Mouse (Mus musculus) kidney, postnatal 0 days (tissue): Measurements from ENCODE around the gene Dph6. TPM values are rescaled to one million over a fixed set of nuclear protein-coding genes. Genes with fewer than 3 reads are reported as not detected.
A peak's percentile ranks its signal among the peaks of the same experiment; 100 is the strongest.

Source experiments
- ATAC-seq: fragments of 200-750 bp; cut with Nextera tagmentation; replicated peaks from 2 replicates; pipeline ENCODE4 v1.8.0; 2017; ENCODE audit warnings: low read depth, moderate number of reproducible peaks, moderate TSS enrichment, moderate library complexity; ENCODE audit not compliant: low FRiP score
- DNase-seq: peaks from one replicate; pipeline ENCODE4 v3.0.0-alpha.2; 2016; ENCODE audit warnings: low spot score
- H3K27ac ChIP-seq: fragments of 300-500 bp; sonication (generic); 2 replicates; pipeline ENCODE4 v1.5.1; 2014; ENCODE audit warnings: mild to moderate bottlenecking
- H3K27me3 ChIP-seq: fragments of 300-500 bp; sonication (generic); 2 replicates; pipeline ENCODE4 v1.6.1; 2014; ENCODE audit warnings: low read length, mixed read lengths; ENCODE audit not compliant: insufficient read depth
- H3K36me3 ChIP-seq: fragments of 300-500 bp; sonication (generic); 2 replicates; pipeline ENCODE4 v1.6.1; 2014; ENCODE audit warnings: low read length, mixed read lengths; ENCODE audit not compliant: insufficient read depth
- H3K4me1 ChIP-seq: fragments of 300-500 bp; sonication (generic); replicated peaks from 2 replicates; pipeline ENCODE4 v1.6.1; 2014; ENCODE audit warnings: antibody characterized with exemption, low read length, mixed read lengths; ENCODE audit not compliant: insufficient read depth
- H3K4me2 ChIP-seq: fragments of 300-500 bp; sonication (generic); 2 replicates; pipeline ENCODE4 v1.6.1; 2014; ENCODE audit warnings: mild to moderate bottlenecking, low read length, moderate library complexity, mixed read lengths
- H3K4me3 ChIP-seq: fragments of 300-500 bp; sonication (generic); replicated peaks from 2 replicates; pipeline ENCODE4 v1.5.1; 2014; ENCODE audit warnings: low read depth, low read length
- H3K9ac ChIP-seq: fragments of 300-500 bp; sonication (generic); 2 replicates; pipeline ENCODE4 v1.6.1; 2014; ENCODE audit warnings: low read depth, low read length
- H3K9me3 ChIP-seq: fragments of 300-500 bp; sonication (generic); replicated peaks from 2 replicates; pipeline ENCODE4 v1.6.1; 2016; ENCODE audit warnings: low read length, inconsistent platforms, mixed read lengths
- CTCF ChIP-seq: IDR thresholded peaks from 2 replicates; pipeline ENCODE4 v1.5.1; 2016; ENCODE audit warnings: antibody characterized with exemption, low read depth, mild to moderate bottlenecking, moderate library complexity
- WGBS: fragments of 180-500 bp; shearing (Covaris S2); extraction: QIAGEN DNeasy Blood & Tissue Kit; methylation state at CpG from one replicate; pipeline ENCODE4 v1.1.7; 2014; 5-methylcytosine and 5-hydroxymethylcytosine counted together
- polyA plus RNA-seq: library from polyadenylated mRNA; unstranded; fragments of >200 nt; fragmentation: Nextera tagmentation; extraction: Ambion mirVana; gene quantifications from 2 replicates; pipeline ENCODE4 v1.2.1, GENCODE M21; 2015

Gene Dph6
- polyA plus RNA-seq, 1 experiment from 2014 or later, result 20.9 TPM

- no peaks in the 10 kb centered on the region for H3K36me3 ChIP-seq
- no peak overlapping the region for H3K4me3 ChIP-seq
- ATAC-seq, result peak; percentile 46; the same call in 1 of the 2 replicates
- no peak overlapping the region for H3K27ac ChIP-seq
- H3K27me3 ChIP-seq, result no peaks in the 10 kb centered on the region
- 35% methylated on average over 2 of the region's 2 CpGs for WGBS
- TF ChIP-seq CTCF, result no peak
- peak; percentile 91 for DNase-seq
- no peak overlapping the region for H3K9ac ChIP-seq
- H3K9me3 ChIP-seq, result no peaks in the 10 kb centered on the region
- no peak overlapping the region for H3K4me2 ChIP-seq
- H3K4me1 ChIP-seq, result no peaks in the 10 kb centered on the region
Observed at GRCm38 (mm10) chr2:114543000-114543622, 111.7 kb downstream of the Dph6 start.

- H3K4me1 ChIP-seq, result no peaks in the 10 kb centered on the region
- no peaks in the 10 kb centered on the region for H3K9me3 ChIP-seq
- 54% methylated on average over 2 of the region's 2 CpGs for WGBS
- no peak overlapping the region for H3K9ac ChIP-seq
- H3K27ac ChIP-seq, result no peak overlapping the region
- no peaks in the 10 kb centered on the region for H3K27me3 ChIP-seq
- no peaks in the 10 kb centered on the region for H3K36me3 ChIP-seq
- no peak overlapping the region for H3K4me3 ChIP-seq
- H3K4me2 ChIP-seq, result no peak overlapping the region
- TF ChIP-seq CTCF, result no peak
- no peak for DNase-seq
- no peak for ATAC-seq
Observed at GRCm38 (mm10) chr2:114542325-114542724, 112.4 kb downstream of the Dph6 start.

GRCm38 (mm10) chr2:114540416-114540815 is 114.3 kb downstream of the Dph6 start:
- Histone ChIP-seq H3K4me3 (no peak overlapping the region), H3K9ac (no peak overlapping the region), H3K4me2 (no peak overlapping the region), H3K27me3 (no peaks in the 10 kb centered on the region), H3K27ac (no peak overlapping the region), H3K9me3 (no peaks in the 10 kb centered on the region), H3K4me1 (no peaks in the 10 kb centered on the region), H3K36me3 (no peaks in the 10 kb centered on the region)
- ATAC-seq (no peak), DNase-seq (no peak)
- no peak for TF ChIP-seq CTCF
- WGBS, result 89% methylated on average over 6 of the region's 6 CpGs

GRCm38 (mm10) chr2:114536032-114536431 is 118.7 kb downstream of the Dph6 start:
- no peak overlapping the region for H3K4me2 ChIP-seq
- DNase-seq (no peak), ATAC-seq (no peak)
- H3K9ac ChIP-seq, result no peak overlapping the region
- no peak overlapping the region for H3K27ac ChIP-seq
- no peaks in the 10 kb centered on the region for H3K4me1 ChIP-seq
- WGBS, result 41% methylated on average over 1 of the region's 1 CpGs
- H3K36me3 ChIP-seq, result no peaks in the 10 kb centered on the region
- H3K9me3 ChIP-seq, result no peaks in the 10 kb centered on the region
- no peaks in the 10 kb centered on the region for H3K27me3 ChIP-seq
- H3K4me3 ChIP-seq, result no peak overlapping the region
- no peak for TF ChIP-seq CTCF

GRCm38 (mm10) chr2:114531010-114531756 is 123.6 kb downstream of the Dph6 start:
- no peak overlapping the region for H3K4me2 ChIP-seq
- H3K4me3 ChIP-seq, result no peak overlapping the region
- no peaks in the 10 kb centered on the region for H3K36me3 ChIP-seq
- no peaks in the 10 kb centered on the region for H3K4me1 ChIP-seq
- H3K9me3 ChIP-seq, result no peaks in the 10 kb centered on the region
- no peak overlapping the region for H3K27ac ChIP-seq
- no peaks in the 10 kb centered on the region for H3K27me3 ChIP-seq
- no peak overlapping the region for H3K9ac ChIP-seq
- no peak for TF ChIP-seq CTCF
- DNase-seq, result no peak
- 64% methylated on average over 5 of the region's 5 CpGs for WGBS
- ATAC-seq, result no peak

GRCm38 (mm10) chr2:114520414-114520813 is 134.3 kb downstream of the Dph6 start:
- no peak for ATAC-seq
- H3K27me3 ChIP-seq, result no peaks in the 10 kb centered on the region

More at GRCm38 (mm10) chr2:114520414-114520813, 134.3 kb downstream of the Dph6 start:
- H3K36me3 ChIP-seq, result no peaks in the 10 kb centered on the region
- no peak overlapping the region for H3K9ac ChIP-seq
- H3K9me3 ChIP-seq, result no peaks in the 10 kb centered on the region
- H3K4me3 ChIP-seq, result no peak overlapping the region
- 91% methylated on average over 5 of the region's 5 CpGs for WGBS
- no peak overlapping the region for H3K27ac ChIP-seq
- DNase-seq, result no peak
- H3K4me2 ChIP-seq, result no peak overlapping the region
- no peaks in the 10 kb centered on the region for H3K4me1 ChIP-seq
- no peak for TF ChIP-seq CTCF
